Mouse (Mus musculus): ENCODE data around the gene Nphp1.

Nphp1 gene

DNA sequence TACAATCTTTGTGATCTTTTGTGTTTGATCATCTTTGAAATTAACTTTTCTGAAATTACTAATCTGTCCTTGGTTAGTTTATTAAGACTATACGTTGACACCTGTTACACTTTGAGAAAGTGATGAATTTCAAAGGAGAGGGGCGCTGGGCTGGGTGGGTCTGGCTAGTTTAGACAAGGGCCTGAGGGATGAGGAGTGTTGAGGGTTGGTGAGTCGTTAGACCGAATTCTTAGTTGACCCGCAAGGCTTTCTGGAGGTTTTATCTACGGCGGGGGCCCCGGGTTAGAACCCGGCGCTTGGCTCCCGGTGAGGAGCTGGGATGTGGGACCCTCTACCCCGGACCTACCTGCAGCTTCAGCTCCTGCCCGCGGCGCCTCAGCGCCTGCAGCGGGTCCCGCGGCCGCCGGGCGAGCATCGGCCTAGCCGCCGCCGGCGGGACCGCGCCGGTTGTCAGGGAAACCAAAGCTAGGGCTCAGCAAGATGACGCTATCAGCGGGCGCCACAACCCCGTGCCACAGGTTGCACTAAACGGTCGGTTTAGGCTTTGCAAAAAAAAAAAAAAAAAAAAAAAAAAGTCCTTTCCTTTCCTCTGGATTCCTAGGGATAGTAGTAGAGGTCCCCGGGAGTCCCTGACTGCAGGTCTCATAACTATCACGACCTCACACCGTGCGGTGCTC lies at the start of gene Nphp1:
Nphp1 (minus strand) TSS at position 458 of the 677 bp plus-strand sequence.
- DNase-seq (ENCODE audit: low spot score) = peak; percentile 83

DNA sequence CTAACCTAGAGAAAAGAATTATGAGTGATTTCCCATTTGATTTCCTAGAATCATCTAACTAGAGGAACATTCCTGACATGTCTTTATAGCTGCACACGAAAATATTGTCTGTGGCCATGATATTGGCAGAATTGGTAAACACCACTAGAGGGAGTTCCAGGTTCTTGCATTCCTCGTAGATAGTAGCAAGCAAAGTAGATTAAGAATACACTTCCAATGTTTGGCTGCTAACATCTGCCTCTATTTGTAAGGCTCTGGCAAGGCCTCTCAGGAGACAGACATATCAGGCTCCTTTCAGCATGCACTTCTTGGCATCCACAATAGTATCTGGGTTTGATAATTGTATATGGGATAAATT lies 44.1 kb upstream of the Nphp1 start:
- DNase-seq (ENCODE audit: low spot score) = no peak

DNA sequence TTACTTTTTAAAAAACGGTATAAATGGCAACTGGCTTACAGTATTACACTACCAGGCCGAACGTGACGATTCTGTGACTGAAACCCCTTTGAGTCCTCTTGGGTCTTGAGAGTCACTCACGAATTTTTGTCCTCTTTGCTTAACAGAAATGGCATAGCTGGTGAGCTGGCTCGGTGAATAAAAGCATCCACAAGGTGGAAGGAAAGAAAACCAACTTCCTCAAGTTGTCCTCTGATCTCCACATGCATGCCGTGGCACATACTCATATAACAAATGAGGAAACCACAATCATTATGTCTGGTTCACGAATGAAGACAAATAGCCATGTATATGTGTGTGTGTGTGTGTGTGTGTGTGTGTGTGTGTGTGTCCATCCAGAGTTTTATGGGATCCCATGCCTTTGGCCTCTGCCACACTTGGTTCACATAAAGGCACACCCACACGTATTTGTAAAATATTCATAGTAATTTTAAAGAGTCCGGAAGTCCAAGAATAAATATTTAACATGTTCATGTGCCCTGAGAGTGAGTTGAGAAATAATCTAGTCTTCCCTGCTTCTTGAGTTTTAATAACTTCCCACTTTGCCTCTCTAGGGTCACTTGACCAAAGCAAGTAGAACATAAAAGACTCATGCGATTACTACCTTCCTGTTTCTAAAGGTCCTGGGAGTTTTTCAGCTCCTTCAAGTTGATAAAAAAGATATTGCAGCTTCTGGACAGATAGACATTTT lies 43.6 kb upstream of the Nphp1 start:
- DNase-seq (ENCODE audit: low spot score) = no peak

DNA sequence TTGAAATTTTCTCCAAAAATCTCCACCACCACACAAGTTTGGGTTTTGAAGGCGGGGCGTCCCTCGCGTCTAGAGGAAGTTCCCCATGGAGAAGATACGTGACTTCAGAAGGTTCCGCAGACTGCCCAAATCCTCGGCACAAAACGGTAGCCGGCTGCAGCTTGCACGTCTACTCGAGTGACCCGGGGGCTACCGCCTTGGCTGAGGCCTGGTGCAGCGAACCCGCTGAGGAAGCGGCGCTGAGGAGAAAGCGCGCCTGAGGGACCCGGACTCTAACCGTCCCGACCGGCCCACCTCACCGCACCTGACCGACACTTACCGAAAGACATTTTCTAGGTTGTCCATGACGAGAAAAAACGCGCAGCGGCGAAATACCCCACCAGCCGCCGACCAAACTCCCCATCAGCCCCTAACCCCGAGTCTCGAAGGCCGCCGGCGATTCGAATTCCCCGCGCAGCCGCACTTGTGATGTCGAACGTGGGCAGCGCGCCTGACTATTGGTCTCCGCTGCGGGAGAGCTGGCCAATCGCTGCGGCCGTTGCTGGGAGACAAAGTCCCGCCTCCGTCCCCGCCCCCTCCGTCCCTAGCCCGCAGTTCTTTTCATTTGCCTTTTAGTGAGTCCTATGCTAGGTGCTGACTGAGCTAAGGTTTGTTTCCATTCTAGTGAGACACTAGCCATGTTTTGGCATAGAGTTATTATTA lies 42.9 kb upstream of the Nphp1 start, which contains the start of gene Bub1:
Bub1 (minus strand) TSS at position 465 of the 702 bp plus-strand sequence.
- peak; percentile 89 for DNase-seq (ENCODE audit: low spot score)

DNA sequence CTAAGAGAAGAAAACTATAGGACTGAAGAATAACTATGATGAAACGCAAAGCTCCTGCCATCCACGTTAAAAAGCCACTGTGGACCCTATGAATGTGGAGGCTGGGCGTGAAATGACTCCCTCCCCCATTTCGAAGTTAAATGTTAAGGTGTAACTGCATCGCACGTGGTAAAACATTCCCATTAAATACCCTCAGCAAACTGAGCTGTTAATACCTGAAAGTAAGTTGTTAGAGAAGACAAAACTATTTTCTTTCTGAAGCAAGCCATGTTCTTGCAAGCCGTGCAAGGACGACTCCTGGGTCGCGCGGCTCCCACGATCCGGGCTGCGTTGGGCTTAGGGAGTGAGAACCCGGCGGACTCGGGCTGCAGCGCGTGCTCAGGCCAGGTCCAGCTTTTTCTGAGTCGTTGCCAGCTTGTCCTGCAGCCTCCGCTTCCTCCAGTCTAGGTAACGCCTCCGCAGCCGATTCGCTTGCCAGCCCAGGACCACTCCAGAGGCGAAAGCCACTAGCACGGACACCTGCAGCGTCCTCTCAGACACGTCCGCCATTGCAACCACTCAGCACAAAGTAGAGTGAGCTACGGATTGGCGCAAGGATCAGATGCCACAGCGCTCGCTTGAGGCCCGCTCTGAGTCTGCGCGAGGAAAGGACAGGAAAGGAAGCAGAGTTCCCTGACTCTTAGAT lies 3.4 kb upstream of the Nphp1 start, which contains the start of gene Mtln:
Mtln (minus strand) TSS at position 570 of the 685 bp plus-strand sequence.
- peak; percentile 83 for DNase-seq (ENCODE audit: low spot score)

DNA sequence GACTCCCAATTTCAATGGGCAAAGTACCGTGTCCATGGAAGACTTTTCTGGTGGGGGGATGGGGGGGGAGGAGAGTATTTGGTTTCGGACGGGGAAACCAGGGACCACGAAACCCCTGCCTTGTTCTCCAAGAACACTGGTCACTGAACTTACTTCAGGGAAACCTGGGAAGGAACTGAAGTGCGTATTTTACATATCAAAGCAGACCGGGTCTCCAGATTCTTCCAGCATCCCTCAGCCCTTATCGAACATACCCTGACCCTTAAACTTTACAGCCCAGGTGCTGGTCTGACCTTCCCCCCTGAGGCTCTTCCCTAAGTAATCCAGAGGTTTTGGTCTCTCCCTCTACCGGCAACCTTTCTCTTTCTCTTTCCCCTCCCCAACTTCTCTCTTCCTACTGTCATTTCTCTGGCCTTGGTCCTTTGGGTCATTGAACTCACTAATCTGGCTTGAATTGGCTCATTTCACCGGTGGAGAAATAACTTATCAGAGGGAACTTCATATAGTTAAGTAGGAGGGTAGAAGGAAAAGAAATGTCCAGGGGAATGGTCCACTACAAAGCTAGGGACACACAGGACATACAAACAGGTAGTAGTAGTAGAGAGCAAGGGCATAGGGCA lies 1.1 kb upstream of the Nphp1 start:
- DNase-seq (ENCODE audit: low spot score) = no peak

DNA sequence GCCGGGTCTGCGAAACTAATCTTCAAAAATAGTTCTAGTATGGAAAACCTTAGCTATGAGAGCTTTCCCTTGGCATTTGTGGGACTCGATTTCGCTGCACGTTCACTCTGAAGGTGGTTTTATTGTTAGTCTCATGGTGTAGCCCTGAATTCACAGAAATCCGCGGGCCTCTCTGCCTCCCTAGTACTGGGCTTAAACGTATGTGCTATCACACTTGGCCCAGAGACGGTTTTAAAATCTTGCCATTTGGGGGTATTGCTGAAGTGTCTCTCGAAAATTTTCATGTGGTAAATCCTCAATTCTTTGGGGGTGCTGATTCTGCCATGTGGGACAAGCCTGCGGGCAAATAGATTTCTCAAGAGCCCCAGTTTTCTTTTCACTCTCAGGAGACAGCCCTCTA lies 441 bp upstream of the Nphp1 start:
- DNase-seq (ENCODE audit: low spot score) = no peak

DNA sequence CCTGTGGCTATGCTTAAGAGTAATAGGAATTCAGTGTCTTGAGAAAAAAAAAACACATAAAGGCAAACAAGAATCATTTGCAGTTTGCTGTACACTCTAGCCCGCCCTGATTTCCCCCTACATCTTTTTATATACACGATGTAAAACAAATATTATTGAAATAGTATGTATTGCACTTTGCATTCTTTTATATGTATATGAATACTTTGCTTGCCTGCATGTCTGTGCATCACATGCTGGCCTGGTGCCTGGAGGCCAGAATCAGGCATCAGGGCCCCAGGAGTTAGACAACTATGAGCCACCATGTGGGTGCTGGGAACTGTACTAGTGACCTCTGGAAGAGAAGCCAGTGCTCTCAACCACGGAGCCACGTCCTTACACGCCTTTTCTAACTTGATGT lies 1.5 kb downstream of the Nphp1 start:
- no peak for DNase-seq (ENCODE audit: low spot score)

DNA sequence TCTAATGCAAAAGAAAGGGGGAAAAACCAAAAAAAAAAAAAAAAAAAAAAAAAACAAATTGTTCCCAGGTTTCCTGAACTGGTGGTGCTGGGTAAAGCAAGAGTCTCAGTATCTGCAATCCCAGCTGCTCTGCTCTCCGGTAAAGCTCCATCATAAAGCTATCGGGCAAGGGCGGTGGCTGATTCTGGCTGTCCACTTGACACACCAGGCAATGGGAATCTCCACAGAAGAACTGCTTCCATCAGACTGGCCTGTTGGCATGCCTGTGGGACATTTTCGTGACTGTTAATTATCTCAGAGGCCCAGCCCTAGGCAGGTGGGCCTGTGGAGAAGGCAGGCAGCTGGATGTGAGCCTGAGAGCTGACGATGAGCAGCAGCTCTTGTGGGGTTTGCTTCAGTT lies 10.2 kb downstream of the Nphp1 start:
- no peak for DNase-seq (ENCODE audit: low spot score)

DNA sequence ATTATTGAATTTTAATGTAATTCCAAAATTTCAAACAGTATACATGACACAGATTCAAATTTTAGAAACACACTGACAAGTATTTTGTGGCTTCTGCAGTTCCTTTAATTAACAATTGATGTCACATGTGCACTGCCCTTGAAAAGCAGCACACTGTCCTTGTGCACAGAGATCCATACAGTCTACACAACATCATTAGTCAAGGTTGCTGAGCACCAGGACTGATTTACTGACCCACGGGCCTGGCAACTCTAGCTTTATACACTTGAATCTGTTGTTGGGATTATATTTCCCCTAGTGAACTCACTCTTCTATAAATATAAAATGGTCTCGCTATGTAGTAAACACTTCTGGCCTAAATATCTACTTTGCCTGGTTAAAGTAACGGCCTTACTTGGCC lies 13.7 kb downstream of the Nphp1 start:
- DNase-seq (ENCODE audit: low spot score) = no peak

DNA sequence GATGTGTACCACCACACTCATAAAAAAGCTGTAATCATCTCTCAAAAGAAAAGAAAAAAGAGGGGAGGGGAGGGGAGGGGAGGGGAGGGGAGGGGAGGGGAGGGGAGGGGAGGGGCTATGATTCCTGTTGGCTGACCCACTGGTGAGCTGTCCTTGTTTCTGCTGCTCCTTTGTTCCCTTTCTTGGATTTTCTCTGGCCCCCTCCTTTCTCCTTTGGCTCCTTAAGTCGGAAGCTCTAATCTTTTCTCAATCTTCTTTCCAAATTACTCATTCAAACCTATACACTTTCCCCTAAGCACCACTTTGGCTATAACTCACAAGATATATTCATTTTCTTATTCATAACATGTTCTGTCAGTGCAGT lies 14.1 kb downstream of the Nphp1 start:
- no peak for DNase-seq (ENCODE audit: low spot score)

DNA sequence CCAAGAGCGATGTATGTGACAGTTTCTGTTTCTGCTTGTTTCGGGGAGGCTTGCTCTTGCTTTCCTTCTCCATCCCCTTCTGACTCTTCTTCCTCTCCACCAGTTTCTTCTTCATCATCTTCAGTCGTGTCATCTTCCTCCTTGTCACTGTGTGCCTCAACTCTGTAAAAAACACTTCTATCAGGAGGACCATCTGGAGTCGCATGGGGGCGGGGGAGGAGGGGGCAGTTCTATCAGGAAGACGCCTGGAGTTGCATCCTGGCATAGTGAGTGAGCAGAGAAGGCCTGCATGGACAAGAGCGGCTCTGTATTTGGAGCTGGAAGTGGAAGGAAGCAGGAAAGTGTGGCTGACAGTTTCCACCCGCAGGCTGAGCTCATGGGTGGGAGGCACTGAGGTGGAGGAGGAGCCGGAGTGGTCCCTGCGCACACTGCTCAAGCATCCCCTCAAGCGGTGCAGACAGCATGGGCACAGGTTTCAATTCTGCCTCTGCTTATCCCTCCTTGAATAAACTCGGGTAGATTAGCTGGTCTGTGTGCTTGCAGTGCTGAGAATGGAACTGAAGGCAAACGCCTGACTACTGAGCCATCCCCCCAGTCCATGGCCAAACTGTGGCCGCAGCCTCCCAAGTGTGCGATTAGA lies 14.6 kb downstream of the Nphp1 start:
- no peak for DNase-seq (ENCODE audit: low spot score)

DNA sequence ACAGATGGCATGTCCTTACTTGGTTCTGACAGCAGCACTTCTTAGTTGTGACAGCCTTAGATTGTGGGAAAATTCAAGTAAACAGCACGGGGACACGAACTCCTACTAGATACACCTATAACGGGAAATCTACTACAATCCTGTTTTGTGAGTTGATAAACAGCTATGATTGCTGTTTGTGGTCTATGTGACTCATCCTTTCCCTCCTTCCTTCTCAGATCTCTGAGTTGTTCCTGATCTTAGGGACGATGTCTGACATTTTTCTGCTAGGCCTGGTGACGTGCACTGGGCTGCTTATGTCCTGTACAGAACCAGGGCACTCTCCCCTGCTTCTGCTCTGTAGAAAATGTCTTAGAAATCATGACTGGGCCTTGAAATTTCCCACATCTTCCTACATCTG lies 27.1 kb downstream of the Nphp1 start:
- no peak for DNase-seq (ENCODE audit: low spot score)

DNA sequence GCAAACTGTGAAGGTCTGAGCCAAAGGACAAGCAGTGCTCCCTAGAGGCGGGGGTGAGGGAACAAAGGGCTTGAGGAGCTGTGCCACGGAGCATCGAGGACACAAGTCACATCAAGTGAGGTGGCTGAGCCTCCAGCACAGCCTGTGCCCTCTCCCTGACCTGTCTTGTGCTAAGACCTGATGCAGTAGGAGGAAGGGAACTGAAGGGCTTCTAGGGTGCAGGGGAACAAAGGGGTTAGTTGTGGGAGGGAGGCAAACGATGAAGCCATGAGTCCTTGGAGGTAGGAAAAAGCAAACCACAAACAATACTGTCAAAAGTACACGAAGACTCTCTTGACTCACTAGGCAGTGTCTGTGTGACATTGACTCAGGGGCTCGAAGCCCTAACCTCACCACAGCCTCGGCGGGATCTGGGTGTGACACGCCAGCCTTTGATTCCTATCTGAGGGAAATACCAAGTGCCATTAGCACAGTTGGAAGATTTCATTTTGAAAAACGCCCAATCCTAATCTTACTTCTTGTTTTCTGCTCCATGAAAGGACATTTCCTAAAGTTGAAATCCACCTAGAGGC lies 28.2 kb downstream of the Nphp1 start:
- DNase-seq (ENCODE audit: low spot score) = no peak

DNA sequence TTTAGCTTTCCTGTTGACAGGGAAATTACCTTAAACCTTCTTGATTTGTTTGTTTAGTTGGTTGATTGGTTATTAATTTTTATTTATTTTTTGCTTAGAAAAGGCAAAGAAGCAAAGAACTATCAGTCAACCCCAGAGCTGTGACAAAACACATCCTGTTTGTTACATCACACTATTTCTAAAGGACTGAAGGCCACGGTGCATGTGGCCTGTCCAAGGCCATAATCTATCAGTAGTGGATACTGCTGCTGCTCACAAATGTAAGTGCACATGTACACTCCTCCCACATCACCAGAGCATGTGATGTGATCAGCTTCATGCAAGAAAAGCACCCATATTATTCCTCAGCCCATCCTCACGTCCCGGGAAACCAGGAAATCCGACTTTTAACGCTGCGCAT lies 28.7 kb downstream of the Nphp1 start:
- no peak for DNase-seq (ENCODE audit: low spot score)

DNA sequence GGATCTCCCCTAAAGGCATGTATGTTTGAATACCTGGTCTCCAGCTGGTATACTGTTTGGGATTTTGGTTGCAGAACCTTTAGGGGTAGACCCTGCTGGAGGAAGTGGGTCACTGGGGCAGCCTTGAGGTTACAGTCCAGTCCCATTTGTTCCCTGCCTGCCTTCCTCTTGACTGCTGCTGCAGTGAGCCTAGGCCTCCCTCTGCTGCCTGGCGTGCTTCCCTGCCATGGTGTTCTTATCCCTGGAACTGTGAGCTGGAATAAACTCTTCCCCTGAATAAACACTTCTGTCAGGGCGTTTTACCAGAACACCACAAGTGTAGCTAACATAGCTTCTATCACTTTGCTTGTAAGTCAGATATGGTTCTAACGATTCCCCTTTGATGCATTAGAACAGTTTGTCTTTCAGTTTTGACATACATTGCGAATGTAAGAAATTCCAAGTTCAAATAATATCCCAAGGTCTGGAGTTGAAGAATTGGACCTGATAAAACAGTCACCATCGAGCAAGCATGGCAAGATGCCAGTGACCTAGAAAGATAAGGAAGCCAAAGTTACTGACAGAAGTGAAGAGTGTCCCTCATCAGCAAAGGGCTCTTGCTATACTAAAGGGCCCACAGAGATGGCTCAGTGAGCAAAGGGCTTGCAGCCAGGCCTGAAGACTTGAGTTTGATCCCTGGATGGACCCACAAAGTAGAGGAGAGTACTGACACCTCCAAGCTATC lies 29.4 kb downstream of the Nphp1 start:
- DNase-seq (ENCODE audit: low spot score) = no peak

DNA sequence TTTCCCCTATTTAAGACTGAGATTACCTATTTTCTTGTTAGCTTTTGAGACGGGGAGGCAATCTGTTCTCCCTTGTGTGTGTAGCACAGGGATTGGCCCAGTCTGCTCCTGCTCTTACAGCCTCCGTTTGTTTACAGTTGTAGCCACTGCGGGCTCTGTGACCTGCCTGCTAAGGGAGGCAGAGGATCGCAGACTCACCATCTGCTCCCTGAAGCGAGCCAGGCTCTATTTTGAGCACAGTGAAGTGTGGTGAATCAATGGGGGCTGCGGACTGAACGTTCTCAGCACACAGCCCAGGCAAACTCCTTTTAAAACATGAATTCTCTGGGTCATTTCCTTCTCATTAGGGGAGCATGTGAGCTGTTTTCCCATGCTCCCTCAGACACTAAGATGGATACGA lies 31.5 kb downstream of the Nphp1 start:
- DNase-seq (ENCODE audit: low spot score) = no peak

DNA sequence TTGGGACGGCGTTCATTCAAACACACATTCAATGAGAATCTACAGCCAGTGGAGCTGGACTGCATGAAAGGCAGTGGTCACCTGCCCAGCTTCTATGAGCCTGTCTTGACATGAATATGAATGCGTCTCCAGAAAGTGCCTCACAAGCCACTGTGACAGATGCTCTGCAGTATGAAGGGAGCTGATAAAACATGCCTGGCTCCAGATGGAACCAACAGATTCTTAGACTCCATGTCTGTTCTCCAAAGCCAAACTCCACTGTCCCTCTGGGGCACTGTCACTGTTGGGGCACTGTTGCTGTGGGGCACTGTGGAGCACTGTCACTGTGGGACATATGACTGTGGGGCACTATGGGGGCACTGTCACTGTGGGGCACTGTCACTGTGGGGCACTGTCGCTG lies 34.6 kb downstream of the Nphp1 start:
- no peak for DNase-seq (ENCODE audit: low spot score)

DNA sequence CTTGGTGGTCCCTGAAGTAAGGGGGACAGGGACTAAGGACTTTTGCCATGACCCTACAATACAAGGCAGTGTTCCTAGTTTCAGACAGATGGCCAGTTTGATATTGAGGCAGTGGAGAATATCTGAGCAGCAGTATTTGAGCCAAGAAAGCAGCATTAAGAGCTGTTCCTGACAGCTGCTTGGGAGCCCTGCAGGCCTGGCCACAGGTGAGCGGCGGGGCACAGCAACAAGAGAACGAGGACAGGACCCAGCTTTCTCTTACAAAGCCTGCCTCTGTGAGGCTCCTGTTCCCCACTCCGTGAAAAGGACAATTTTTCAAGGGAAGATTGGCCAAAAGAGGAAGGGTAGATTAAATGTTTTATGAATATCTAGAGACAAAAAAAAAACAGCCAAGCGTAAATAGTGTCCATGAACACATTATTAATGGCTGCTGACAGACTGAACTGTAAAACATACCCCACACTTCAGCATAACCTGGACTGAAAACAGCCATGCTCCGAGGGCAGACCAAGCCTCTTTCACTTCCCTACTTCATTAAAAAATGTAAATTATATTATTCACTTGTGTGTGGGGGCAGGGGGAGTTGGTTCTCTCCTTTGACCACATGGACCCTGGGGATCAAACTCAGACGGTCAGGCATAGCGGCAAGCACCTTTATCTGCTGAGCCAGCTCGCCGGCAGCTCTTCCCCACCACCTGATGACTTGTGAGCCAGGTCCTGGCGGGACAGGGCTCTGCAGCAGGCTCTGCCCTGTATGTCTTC lies 36.7 kb downstream of the Nphp1 start:
- no peak for DNase-seq (ENCODE audit: low spot score)

DNA sequence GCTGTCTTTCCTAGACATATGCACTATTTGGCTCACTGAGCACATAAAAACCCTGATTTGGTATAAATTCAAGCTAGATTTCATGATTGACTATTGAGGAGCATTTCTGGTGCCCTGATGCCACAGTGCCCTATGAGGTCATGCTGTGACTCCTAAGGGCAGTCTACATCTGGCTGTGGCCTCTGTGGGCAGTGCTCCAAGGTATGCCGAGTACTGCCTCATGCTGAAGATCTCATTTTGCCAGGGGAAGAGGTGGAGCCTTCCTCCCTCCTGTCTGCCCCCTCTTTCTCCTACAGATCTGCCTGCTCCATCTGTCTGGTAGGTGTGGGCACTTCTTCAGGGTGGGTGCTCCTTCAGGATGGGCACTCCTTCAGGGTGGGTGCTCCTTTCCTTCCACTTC lies 39.3 kb downstream of the Nphp1 start:
- no peak for DNase-seq (ENCODE audit: low spot score)
